Mouse (Mus musculus) monocyte, adult 2 months (primary cell): ENCODE measurements around the gene Pmfbp1.
"Not testable (repeated sequence)": the region's sequence is repeated elsewhere in the genome, so short reads cannot be mapped to it uniquely, and the experiment has no call there.

Experiments
- DNase-seq, 2 experiments: peaks; one replicate each; pipeline ENCODE4 v3.0.0; 2022; ENCODE audit warnings: low spot score in 2 of 2, low read depth in 1 of 2

Gene Pmfbp1

GRCm38 (mm10) chr8:109493727-109494126, at the start of gene Pmfbp1:
Gene Pmfbp1, plus strand, starts transcription at chr8:109494027.
- no peak for DNase-seq

GRCm38 (mm10) chr8:109446896-109447295, 46.9 kb upstream of the Pmfbp1 start:
- not testable (repeated sequence) for DNase-seq

DNA sequence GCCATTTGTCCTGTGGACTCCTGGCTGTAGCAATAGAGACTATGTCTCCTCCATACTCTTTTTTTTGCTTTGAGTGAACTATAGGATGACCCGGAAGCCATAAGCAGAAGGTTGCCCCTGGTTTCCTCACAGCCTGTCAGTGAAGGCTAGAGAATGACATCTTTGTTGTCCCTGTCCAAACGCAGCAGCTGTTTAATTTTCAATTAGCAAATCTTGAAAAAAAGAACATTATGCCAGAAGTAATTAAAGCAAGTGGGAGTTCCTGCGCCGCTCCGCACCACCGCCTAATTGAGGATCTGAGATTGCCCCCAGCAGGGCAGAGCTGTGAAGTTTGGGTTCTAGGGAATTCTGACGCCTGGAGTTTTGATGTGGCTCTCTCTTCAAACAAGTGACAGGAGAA, 42.8 kb upstream of the Pmfbp1 start:
- DNase-seq = no peak

DNA sequence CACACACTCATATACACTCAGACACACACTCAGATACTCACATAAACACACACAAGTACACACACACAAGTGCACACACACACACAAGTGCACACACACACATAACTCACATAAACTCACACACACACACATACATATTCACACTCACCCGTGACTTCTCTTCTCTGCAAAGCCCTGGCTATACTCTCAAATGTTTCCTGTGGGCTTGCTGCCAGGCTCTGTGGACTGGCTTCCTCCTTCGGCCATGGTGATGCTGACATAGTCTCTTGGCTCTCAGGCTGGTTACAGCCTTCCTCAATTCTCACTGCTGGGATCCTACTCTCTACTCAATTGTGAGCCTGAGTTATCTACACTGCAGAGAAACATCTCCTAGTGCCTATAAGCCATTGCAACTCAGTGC, 38.7 kb upstream of the Pmfbp1 start:
- no peak for DNase-seq

GRCm38 (mm10) chr8:109457387-109457786, 36.4 kb upstream of the Pmfbp1 start:
- no peak for DNase-seq

- no peak for DNase-seq
Measured at GRCm38 (mm10) chr8:109458580-109458979, 35.2 kb upstream of the Pmfbp1 start.

DNA sequence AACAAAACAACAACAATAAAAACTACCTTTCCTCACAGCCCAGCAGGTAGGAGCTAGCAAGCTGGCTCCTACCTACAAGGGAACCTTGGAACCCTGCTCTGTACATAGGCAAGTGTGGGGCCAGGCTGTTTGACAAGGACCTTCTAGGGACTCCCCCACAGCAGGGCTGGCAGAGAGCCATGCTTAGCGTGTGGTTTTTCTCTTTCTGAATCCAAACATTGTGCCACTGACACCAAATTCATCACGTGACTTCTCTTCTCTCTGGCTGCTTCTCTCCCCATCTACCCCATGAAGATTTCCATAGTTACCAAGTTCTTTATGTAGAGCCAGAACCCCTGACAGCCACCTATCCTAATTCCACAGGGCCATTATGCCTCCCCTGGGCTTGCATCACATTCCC, 30.8 kb upstream of the Pmfbp1 start:
- DNase-seq = no peak

DNA sequence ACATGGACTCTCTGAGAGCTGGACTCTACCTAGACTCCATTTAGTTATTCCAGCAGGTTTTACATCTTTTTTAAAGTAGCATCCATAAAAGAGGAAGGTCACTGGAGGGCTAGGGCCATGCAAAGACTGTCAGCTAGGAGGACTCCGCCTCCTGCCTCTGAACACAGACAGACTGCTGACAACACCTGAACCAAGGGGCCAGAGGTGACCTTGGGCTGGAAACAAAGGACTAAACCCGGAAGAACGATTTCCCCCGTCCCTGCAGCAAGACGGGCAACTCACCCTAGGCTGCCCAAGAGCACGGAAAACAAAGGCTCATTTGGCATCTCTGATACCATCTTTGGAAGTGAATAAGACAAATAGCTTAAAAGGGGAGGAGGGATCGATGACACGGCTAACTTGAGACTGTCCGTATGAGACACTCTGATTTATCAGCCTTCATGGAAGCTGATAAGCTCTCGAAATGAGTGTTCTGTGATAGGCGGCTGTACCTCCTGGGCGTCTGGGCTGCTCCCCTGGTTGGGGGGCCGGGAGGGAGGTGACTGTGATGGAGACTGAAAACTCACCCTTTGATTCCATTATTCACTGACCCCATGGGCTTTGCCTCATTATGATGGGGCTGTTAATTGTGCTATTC, 30.0 kb upstream of the Pmfbp1 start:
- no peak for DNase-seq

DNA sequence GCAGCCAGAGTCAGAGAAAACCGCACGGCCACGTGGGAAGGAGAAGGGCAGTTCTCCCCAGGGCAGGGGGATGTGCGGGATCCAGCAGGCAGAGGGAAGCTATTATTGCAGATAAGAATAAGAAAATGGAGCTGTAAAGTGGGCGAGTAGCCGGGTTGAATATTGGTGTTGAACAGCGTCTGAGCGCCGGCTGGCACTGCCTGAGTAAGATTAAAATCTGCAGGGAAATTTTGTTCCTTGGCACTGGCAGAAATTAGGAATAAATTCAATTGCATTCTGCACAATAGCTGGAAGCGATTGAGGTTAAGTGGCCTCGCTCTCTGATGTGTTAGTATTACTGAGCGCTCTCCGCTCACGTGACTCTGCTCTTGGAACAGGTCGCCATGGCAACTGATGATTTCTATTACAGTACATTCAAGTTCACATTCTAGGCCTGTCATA, 29.4 kb upstream of the Pmfbp1 start:
- DNase-seq = no peak

GRCm38 (mm10) chr8:109465056-109465455, 28.8 kb upstream of the Pmfbp1 start:
- no peak for DNase-seq

- no peak for DNase-seq
Measured at GRCm38 (mm10) chr8:109465761-109466160, 28.1 kb upstream of the Pmfbp1 start.

DNA sequence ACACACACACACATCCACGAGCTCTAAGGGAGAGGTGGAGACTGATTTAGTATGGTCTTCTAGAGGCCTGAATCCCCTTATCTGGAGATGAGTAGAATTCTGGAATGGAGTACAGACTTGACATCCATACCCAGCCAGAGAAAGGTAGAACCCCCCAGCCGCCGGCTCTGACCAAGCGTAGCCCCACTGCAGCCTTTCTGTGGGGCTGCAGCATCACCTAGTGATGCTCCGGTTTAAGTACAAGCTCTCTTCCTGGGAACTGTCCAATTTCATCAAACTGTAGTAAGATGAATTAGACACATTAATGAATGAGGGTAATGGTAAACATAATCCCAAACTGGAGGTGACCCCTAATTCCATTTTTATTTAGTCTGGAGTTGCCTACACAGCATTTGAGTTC, 26.3 kb upstream of the Pmfbp1 start:
- no peak for DNase-seq

GRCm38 (mm10) chr8:109468112-109468511, 25.7 kb upstream of the Pmfbp1 start:
- no peak for DNase-seq

DNA sequence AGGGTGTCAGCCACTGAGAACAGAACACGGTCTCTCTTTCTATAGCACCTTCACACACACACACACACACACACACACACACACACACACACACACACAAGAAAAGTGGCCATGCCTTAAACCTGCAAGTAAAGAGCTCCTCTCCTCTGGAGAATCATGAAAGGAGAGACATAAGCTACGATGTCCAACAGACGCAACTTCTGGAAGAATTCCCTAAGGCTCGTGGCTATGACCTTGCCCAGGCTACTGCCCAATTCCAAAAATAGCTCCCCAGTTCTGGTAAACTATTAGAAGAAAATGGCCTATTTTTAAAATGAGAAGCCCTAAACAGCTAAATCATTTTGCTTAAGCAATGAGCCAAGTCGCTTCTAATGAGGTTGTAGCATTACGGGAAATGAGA, 22.0 kb upstream of the Pmfbp1 start:
- DNase-seq = no peak

DNA sequence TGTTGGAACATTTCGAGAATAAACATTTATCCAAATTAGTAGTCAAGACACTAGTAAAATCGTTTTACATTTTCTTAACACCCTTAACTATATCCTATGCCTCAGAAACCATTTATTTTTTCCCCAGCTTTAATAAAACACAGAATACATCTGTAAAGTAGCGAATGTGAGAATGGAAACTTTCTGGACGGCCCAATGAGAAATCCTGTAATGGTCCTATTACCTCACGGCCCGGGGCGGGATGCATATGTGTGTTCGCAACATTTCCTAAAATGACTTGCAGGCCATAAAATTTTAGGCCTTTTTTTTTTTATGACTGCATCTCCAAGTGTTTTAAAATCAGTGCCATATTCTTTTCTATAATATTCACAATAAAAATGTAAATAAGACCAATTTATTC, 21.4 kb upstream of the Pmfbp1 start:
- no peak for DNase-seq

- no peak for DNase-seq
Measured at GRCm38 (mm10) chr8:109474442-109475121, 19.2 kb upstream of the Pmfbp1 start.

- DNase-seq = no peak
Measured at GRCm38 (mm10) chr8:109475436-109475835, 18.4 kb upstream of the Pmfbp1 start.

- DNase-seq = no peak
Measured at GRCm38 (mm10) chr8:109478586-109478985, 15.2 kb upstream of the Pmfbp1 start.

DNA sequence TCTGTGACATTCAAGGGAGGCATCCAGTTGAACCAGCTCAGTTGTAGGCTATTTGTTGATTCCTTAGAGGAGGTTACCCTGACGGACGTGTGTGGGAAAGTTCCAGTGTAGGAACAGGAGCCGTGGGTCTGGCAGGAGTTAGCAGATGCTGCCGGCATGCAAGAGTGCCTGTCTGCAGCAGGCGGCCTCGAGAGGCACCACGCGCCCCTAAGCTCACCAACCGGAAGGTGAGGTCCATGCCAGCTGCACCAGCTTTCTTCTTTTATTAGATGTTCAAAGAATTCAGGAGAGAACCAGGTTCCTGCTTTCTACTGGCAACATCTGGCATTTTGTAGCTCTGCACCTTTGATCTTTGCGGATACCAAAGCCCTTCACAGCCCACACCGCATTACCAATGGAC, 9.1 kb upstream of the Pmfbp1 start:
- DNase-seq = no peak

DNA sequence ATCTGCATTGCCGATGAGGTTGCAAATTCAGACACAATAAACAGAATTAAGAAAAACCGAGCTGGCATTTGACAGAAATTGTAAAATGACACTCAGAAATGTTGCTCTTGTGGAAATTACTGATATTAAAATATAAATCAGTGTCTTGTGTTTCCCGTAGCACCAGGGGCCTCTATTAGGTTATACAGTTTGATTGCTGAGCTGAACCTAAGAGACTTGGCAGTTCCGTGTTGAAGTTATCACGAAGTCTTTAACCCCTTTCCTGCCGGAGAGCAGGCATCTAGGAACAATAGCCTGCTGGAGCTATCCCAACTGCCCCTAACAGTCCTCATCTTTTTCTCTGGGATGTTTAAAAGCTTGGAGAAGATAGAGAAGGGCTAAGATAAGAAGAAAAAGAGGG, 8.3 kb upstream of the Pmfbp1 start:
- no peak for DNase-seq

GRCm38 (mm10) chr8:109492785-109493184, 1.0 kb upstream of the Pmfbp1 start:
- DNase-seq = no peak

GRCm38 (mm10) chr8:109494601-109495000, 774 bp downstream of the Pmfbp1 start:
- DNase-seq = no peak

GRCm38 (mm10) chr8:109497431-109497830, 3.6 kb downstream of the Pmfbp1 start:
- DNase-seq = no peak
